Mouse (Mus musculus) layer of hippocampus, adult 11-12 months (tissue): ENCODE data around the gene Pard3b.

Source experiments
- DNase-seq: peaks from one replicate; pipeline ENCODE4 v3.0.0; 2022; ENCODE audit warnings: low spot score

Gene Pard3b

DNA sequence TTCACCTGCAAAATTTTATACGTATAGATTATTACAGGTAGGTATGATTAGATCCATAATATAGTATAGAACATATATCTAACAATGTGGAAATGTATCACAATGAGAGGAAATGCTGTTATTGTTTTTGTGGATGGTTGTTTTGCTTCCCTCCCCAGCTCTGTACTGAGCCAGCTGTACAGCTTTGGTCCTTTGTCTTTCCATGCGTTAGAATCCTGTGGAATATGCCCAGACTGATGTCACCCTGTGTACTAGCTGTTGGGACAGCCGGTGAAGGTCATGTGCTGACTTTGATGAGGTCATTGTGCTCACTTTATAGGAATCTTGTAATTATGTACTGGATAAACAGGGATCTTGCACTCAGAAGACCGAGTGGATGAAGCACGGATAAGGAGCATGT lies 286.9 kb downstream of the Pard3b start:
- no peak for DNase-seq

DNA sequence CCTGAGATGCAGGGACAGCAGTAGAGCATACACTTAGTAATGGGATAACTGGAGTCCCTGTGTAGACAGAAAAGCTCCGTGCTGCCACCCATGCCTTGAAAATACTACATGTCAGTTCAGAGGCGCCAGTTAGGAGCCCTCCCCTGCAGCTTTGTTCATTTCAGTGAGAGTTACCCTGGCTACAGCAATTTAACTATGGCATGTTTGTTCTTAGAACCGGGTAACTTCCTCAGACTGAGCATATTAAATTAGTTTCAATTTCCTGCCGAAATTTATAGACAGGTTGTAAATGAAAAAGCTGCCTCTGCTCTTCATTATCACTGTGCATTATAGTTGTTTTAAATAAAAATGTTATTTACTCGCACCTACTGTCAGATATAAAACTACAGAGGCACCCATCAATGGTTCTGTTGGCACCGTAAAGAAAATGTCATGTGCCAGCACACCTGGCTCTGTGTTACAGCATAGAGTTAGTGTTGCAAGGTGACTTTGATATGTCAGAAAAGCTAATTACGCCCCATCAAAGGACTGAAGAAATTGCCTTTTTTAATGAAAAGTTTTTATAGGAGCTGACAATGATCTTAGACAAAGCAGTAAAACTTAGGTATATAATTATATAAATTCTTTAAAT lies 289.6 kb downstream of the Pard3b start:
- no peak for DNase-seq

- DNase-seq, result no peak
These were observed 294.9 kb downstream of the Pard3b start for GRCm38 (mm10) chr1:61933574-61933973.

DNA sequence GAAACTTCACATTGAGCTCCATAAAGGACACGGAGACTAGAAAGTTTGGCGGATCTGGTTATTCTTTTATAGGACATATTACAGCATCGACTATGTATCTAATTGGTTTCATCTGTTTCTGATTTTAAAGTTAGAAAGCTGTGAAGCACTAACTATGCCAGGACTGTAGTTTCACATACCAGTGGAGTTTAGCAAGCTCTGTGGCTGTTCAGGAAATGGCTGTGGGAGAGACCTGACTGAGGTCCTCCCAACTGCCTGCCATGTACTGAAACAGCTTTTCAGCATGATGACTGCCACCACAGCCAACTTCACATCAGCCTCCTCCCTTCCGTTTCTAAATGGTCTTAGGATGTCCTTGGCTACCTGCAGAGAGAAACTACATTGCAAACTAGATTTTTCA lies 296.1 kb downstream of the Pard3b start:
- DNase-seq, result no peak

DNA sequence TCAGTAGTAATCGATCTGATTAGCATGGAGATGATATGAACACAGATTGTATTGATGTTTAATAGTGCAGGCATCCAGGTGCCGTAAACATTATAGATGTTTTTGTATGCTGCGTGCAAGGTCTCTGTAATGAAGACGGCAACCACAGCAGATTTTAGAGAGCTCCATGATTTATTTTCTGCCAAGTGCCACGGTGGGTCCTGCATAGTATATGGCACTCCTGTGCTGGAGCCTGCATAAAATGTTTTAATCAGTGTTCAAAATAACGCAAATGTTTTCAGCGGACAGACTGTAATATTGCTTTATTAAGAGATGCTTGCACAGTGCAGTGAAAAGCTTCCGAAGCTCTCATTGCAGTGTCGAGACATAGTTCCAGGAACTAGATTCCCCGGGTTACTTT lies 301.3 kb downstream of the Pard3b start:
- no peak for DNase-seq

DNA sequence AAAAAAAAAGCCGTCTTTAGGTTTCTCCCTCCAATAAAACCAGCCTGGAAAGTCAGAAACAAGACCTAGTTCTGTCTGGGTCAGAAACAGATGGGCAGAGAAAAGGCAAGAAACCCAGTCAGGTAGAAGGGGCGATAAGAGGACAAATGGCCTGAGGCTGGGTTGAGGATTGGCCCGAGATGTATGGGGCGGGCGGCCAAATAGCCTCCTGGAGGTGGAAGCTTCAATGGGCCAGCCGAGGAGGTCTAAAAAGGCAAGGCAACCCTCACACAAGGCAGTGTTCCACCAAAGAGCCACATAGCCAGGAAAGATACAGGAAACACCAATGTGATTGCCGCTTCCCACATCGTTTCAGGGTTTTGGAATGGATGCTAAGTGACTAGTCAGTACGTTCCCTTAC lies 322.9 kb downstream of the Pard3b start:
- DNase-seq, result no peak

- DNase-seq, result no peak
These were observed 323.9 kb downstream of the Pard3b start for GRCm38 (mm10) chr1:61962571-61962970.

- no peak for DNase-seq
These were observed 328.5 kb downstream of the Pard3b start for GRCm38 (mm10) chr1:61967124-61967523.

DNA sequence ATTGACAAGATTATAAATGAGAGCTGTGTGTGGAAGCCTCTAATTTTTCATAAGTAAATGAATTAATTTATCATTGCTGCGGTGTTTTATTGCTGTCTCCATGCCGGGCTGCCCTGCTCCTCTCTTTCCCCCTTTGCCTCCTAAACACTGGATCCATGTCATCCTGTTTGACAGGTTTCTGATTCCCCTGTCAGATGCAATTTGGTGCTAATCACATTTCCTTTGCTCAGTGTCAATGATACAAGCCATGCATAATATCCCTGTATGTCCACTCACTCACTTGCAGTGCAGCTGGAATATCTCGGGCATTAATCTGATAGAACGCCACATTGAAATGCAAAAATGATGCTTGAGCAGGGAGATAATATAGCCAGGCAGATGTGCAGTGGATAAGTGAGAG lies 329.2 kb downstream of the Pard3b start:
- DNase-seq, result no peak

DNA sequence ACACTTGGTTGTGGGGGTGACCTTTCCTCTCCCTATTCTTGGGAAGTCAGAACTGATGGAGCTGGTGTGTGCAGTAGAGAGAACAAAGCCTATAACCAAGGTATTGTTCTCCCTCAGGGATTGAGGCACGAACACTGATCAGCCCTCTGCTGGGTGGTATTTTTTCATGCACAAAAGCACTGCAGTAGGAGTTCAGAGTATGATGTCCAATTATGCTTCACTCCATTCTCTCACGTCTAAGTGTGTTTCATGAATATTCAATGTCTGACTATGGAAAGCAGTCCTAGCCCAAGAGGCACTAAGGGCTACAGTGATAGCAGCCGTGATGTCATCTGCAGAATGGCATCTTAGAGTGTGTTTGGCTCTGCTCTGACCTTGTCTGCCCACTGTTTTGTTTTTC lies 359.1 kb downstream of the Pard3b start:
- no peak for DNase-seq

DNA sequence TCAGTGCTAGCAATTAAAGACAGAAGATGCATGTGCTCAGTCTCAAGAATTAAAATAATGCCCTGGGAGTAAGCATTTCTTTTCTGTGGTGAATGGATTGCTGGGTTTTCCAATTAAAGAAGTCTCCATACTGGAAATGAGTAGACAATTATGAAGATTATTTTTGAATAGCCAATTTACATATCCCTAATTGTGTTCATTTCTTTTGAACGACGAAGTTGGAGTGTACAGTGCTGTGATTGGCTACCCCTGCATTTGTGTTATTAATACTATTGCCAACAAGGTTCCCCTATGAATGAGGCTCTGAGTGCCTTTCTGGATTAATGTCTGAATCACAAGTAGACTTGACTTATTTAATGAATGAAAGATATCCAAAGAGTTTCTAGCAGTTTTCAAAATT lies 370.2 kb downstream of the Pard3b start:
- no peak for DNase-seq

- no peak for DNase-seq
These were observed 373.1 kb downstream of the Pard3b start for GRCm38 (mm10) chr1:62011712-62012111.

DNA sequence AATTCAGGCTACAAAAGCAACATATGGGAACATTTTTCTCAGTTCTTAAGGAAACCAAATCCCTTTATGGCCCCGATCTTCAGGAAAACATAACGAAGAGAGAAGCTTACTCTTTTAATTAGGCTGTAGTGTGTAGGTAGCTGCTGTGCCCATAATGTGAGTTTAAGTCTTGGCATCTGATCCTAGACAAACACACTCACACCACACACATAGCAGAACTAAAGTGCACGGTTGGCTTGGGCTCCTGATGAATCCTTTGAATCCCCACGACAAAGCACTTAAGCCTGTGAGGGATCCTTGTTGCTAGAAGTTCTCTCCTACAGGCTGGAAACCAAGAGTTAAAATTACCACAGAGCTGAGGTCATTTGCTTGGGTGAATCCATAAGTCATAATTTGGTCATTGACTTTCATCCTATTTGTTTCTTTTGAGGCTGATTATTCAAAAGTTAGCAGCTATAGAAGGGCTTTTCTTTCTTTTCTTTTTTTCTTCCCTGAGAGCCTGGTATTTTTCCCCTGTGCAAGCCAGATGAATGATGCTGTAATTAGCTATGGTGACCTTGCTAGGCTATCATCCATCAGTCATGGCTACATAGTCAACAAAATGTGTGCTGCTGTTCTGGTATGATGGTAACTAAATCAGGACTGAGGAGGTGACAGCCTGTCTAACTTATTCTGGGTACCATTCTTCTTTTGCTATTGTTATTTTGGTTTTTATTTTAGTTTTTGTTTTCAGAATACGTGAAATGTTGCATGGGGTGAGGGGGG lies 378.1 kb downstream of the Pard3b start:
- no peak for DNase-seq

DNA sequence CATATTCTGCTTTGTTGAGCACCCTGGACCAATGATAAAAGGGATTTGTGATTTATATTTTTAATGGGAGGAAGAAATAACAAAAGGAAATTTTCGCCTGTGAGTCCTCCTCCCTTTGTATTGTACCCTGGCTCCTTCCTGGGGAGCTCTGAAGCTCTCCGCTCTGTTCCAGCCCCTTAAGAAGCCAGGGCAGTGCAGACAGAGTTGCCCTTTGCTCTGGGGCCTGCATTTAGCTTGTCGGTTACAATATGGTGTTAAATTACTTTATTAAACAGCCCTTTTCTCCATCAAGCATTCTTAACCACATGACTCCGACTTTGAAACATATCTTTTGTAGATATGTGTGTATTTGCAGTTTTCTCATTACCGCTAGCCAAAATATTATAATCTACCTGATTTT lies 379.7 kb downstream of the Pard3b start:
- DNase-seq, result no peak

- DNase-seq, result no peak
These were observed 381.1 kb downstream of the Pard3b start for GRCm38 (mm10) chr1:62019743-62020142.

DNA sequence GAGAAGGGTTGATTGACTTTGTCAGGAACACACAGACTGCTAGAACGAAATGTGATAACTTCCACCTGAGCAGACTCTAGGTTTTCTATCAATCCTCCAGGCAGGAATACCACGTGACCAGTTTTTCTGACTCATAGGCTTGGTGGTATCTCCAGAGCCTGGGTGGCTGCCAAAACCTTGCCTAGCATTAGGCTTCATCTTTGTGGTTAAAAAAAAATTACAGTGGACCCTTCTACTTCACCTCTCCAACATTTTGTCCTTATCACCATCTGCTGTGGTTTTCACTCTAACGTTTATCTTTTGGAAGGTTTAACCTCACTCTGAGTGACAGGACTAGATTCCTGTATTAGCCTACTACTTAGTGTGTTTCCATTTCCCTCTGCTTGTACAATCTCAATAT lies 403.1 kb downstream of the Pard3b start:
- DNase-seq, result no peak

DNA sequence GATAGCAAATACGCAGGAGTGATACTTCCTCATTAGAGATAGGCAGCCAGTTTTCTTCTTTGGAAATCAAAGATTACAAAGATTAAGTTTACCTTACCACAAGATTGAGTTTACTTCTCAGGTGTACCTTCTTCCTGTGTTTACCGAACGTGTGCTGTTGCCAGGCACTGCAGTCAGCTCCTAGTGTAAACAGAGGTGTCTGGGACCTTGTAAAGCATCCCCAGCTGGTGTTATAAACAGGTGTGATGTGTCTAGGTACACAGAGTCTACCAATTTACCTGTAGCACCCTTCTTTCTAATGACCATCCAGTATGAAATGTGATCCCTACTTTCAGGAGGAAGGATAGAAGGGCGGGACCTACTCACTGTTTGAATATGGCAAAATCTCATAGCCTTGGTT lies 410.0 kb downstream of the Pard3b start:
- no peak for DNase-seq

- no peak for DNase-seq
These were observed 412.7 kb downstream of the Pard3b start for GRCm38 (mm10) chr1:62051186-62051825.

GRCm38 (mm10) chr1:62053167-62053638 lies 414.6 kb downstream of the Pard3b start:
- no peak for DNase-seq

DNA sequence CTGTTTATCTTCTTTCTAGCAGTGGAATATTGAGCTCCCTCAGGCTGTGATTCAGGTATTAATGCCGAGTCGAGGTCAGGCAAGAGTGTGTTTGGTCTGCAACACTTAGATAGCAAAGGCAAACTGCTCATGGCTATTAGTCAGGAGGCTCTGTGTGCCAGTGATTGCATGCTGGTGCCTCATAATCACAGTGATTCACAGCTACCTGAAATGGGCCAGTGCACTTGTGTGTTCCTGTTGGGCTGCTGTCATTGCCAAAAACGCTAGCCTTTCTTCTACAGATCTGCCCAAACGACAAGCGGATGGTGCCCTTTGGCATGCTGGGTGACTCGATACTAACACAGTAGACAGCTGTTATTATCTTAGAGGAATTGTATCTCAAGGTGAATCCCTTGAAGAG lies 416.7 kb downstream of the Pard3b start:
- no peak for DNase-seq

DNA sequence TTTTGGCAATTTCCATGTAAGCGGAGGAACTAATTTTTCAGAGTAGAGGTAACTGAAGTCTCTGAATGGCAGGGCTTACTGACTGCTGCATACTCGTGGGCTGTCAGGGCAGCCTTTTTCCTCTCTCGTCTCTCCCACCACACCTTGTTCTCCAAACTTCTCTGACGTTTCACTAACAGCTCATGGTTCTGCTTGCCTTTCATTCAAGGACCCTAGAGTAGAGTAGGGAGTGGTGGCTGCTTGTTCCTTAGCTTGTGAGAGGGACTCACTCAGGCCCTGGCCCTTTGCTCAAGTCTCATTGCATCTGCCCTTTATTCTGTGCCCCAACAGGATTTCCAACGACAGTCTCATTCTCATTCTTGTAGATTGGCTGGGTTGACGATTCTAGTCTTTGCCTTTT lies 432.0 kb downstream of the Pard3b start:
- DNase-seq, result no peak

DNA sequence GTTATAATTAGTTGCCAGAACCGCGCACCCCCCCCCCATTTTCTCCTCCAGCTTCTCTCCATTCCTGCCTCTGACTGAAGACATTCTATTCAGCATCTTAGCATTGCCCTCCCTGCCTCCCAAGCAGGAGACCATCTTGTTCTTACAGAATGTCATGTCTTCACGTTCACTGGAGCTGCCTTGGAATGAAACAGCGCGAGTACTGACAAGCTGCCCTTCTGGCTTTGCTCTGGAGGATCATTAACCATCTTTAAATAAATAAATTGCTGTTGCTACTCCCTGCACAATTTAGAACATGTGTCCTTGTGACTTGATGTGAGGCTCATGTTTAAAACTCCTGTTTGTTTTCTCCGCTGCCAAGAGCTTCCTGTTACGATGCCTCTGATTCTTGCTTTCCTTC lies 432.5 kb downstream of the Pard3b start:
- DNase-seq, result no peak

- no peak for DNase-seq
These were observed 437.5 kb downstream of the Pard3b start for GRCm38 (mm10) chr1:62076171-62076570.
